Mouse (Mus musculus) MEL (cell line): Measurements from ENCODE around the gene 4430402I18Rik.

ENCODE experiments used
- CTCF ChIP-seq, 3 experiments: IDR thresholded peaks in 2 of 3; conservative IDR thresholded peaks in 1 of 3; 2 replicates each; pipeline ENCODE4 v1.5.1; 2011 to 2012; ENCODE audit warnings: low read length in 3 of 3, low read depth in 2 of 3, mild to moderate bottlenecking in 2 of 3, improper control_type of control experiment in 1 of 3, inconsistent platforms in 1 of 3, mixed read lengths in 1 of 3, moderate library complexity in 1 of 3; ENCODE audit not compliant: control insufficient read depth in 1 of 3, insufficient read depth in 1 of 3, poor library complexity in 1 of 3, severe bottlenecking in 1 of 3
- EP300 ChIP-seq, 2 experiments: IDR thresholded peaks; 2 replicates each; pipeline ENCODE4 v1.6.1; 2011; ENCODE audit warnings: improper control_type of control experiment in 2 of 2, low read length in 2 of 2, low read depth in 1 of 2, mild to moderate bottlenecking in 1 of 2
- HCFC1 ChIP-seq: IDR thresholded peaks from 2 replicates; pipeline ENCODE4 v1.6.1; 2012; ENCODE audit warnings: low read depth, mild to moderate bottlenecking, inconsistent platforms, low read length, improper control_type of control experiment, moderate library complexity
- POLR2A ChIP-seq, 2 experiments: IDR thresholded peaks; 2 replicates each; pipeline ENCODE4 v1.6.1; 2011 to 2012; ENCODE audit warnings: low read length in 2 of 2, mild to moderate bottlenecking in 2 of 2, control low read depth in 1 of 2, improper control_type of control experiment in 1 of 2, low read depth in 1 of 2, moderate library complexity in 1 of 2; ENCODE audit not compliant: control insufficient read depth in 1 of 2, insufficient read depth in 1 of 2, poor library complexity in 1 of 2

- TF ChIP-seq CTCF (IDR thresholded peaks at IDR 0.05 in 2 of 3, conservative IDR thresholded peaks at IDR 0.05 in 1 of 3; ENCODE audit: control insufficient read depth in 1 of 3, insufficient read depth in 1 of 3, low read depth in 2 of 3, low read length in 3 of 3, poor library complexity in 1 of 3, severe bottlenecking in 1 of 3) (no peak), EP300 (IDR thresholded peaks at IDR 0.05; ENCODE audit: low read depth in 1 of 2, low read length in 2 of 2) (no peak), POLR2A (IDR thresholded peaks at IDR 0.05; ENCODE audit: control insufficient read depth in 1 of 2, insufficient read depth in 1 of 2, low read depth in 1 of 2, low read length in 2 of 2, poor library complexity in 1 of 2) (no peak), HCFC1 (no peak)
These were observed 71.0 kb downstream of the 4430402I18Rik start for GRCm38 (mm10) chr19:28896639-28897038.
